Mouse (Mus musculus) midbrain, postnatal 0 days (tissue): Measurements from ENCODE around the gene Prr9. TPM values are rescaled to one million over a fixed set of nuclear protein-coding genes. Genes with fewer than 3 reads are reported as not detected.

Source experiments
- ATAC-seq: fragments of 200-750 bp; cut with Nextera tagmentation; 2 replicates; pipeline ENCODE4 v1.8.0; 2017; ENCODE audit warnings: moderate number of reproducible peaks, mild to moderate bottlenecking, moderate TSS enrichment, moderate library complexity; ENCODE audit not compliant: low FRiP score
- DNase-seq: peaks from one replicate; pipeline ENCODE4 v3.0.0-alpha.2; 2015; ENCODE audit warnings: low spot score
- H3K27ac ChIP-seq: fragments of 300-500 bp; sonication (generic); 2 replicates; pipeline ENCODE4 v1.5.1; 2014; ENCODE audit warnings: low read depth, mild to moderate bottlenecking, low read length, mixed read lengths
- H3K27me3 ChIP-seq: fragments of 300-500 bp; sonication (generic); 2 replicates; pipeline ENCODE4 v1.6.1; 2014; ENCODE audit warnings: low read length, control low read depth, mixed read lengths; ENCODE audit not compliant: insufficient read depth
- H3K36me3 ChIP-seq: fragments of 300-500 bp; sonication (generic); 2 replicates; pipeline ENCODE4 v1.6.1; 2014; ENCODE audit warnings: low read length, control low read depth, mixed read lengths; ENCODE audit not compliant: insufficient read depth
- H3K4me1 ChIP-seq: fragments of 300-500 bp; sonication (generic); 2 replicates; pipeline ENCODE4 v1.6.1; 2014; ENCODE audit warnings: mild to moderate bottlenecking, control low read depth, antibody characterized with exemption, low read length, mixed read lengths; ENCODE audit not compliant: insufficient read depth
- H3K4me2 ChIP-seq: fragments of 300-500 bp; sonication (generic); 2 replicates; pipeline ENCODE4 v1.6.1; 2014; ENCODE audit warnings: low read depth, mild to moderate bottlenecking, low read length, mixed read lengths; ENCODE audit not compliant: poor library complexity, severe bottlenecking
- H3K4me3 ChIP-seq: fragments of 300-500 bp; sonication (generic); 2 replicates; pipeline ENCODE4 v1.5.1; 2014; ENCODE audit warnings: low read depth, mild to moderate bottlenecking, low read length, moderate library complexity
- H3K9ac ChIP-seq: fragments of 300-500 bp; sonication (generic); replicated peaks from 2 replicates; pipeline ENCODE4 v1.6.1; 2014; ENCODE audit warnings: mild to moderate bottlenecking, low read length, moderate library complexity, mixed read lengths; ENCODE audit not compliant: poor library complexity, severe bottlenecking
- H3K9me3 ChIP-seq: fragments of 300-500 bp; sonication (generic); 2 replicates; pipeline ENCODE4 v1.6.1; 2016; ENCODE audit warnings: low read length, control low read depth
- CTCF ChIP-seq: IDR thresholded peaks from 2 replicates; pipeline ENCODE4 v1.5.1; 2016; ENCODE audit warnings: antibody characterized with exemption, mild to moderate bottlenecking
- WGBS: fragments of 180-500 bp; shearing (Covaris S2); extraction: QIAGEN DNeasy Blood & Tissue Kit; methylation state at CpG from one replicate; pipeline ENCODE4 v1.1.7; 2014; 5-methylcytosine and 5-hydroxymethylcytosine counted together
- polyA plus RNA-seq: library from polyadenylated mRNA; unstranded; fragments of >200 nt; fragmentation: Nextera tagmentation; extraction: Ambion mirVana; gene quantifications from 2 replicates; pipeline ENCODE4 v1.2.1, GENCODE M21; 2015
- total RNA-seq: library from RNA; depleted of rRNA; stranded (reverse); fragments of >200 nt; gene quantifications from 2 replicates; pipeline ENCODE4 v1.2.3, GENCODE M21; 2014; rRNA removed

The Prr9 gene
- total and polyA plus RNA-seq, 2 experiments from 2014 or later, result 0.33 TPM; not detected in 1

GRCm38 (mm10) chr3:92083042-92083441, 40.7 kb downstream of the Prr9 start, which contains the start of gene Lor:
Gene Lor (minus strand): TSS chr3:92083142.
- Histone ChIP-seq H3K4me2 (peak within 1 kb of the TSS; percentile 62), H3K27ac (peak within 1 kb of the TSS; percentile 97), H3K9me3 (no peaks in the 10 kb centered on the region), H3K4me1 (0 out of 2 replicates have a peak, but pooled peaks cover 6% of the 10 kb centered on the region), H3K4me3 (peak within 1 kb of the TSS; percentile 77), H3K27me3 (no peaks in the 10 kb centered on the region; the same call in 1 of the 2 replicates), H3K36me3 (no peaks in the 10 kb centered on the region), H3K9ac (peak within 1 kb of the TSS; percentile 88)
- WGBS, result 96% methylated on average over 2 of the region's 2 CpGs
- TF ChIP-seq CTCF, result no peak
- ATAC-seq (no peak), DNase-seq (no peak)

GRCm38 (mm10) chr3:92081285-92081931, 42.3 kb downstream of the Prr9 start:
- Histone ChIP-seq H3K4me1 (0 out of 2 replicates have a peak, but pooled peaks cover 6% of the 10 kb centered on the region), H3K36me3 (no peaks in the 10 kb centered on the region), H3K9ac (peak overlapping the region; percentile 88), H3K27me3 (no peaks in the 10 kb centered on the region; the same call in 1 of the 2 replicates), H3K27ac (peak overlapping the region; percentile 97), H3K4me3 (peak overlapping the region; percentile 77), H3K4me2 (peak overlapping the region; percentile 62), H3K9me3 (no peaks in the 10 kb centered on the region)
- DNase-seq (peak; percentile 56), ATAC-seq (peak; percentile 74)
- WGBS, result under 1% methylated on average over 47 of the region's 76 CpGs
- TF ChIP-seq CTCF, result no peak

GRCm38 (mm10) chr3:92080462-92081284, 43.1 kb downstream of the Prr9 start:
- Histone ChIP-seq H3K27me3 (no peaks in the 10 kb centered on the region; the same call in 1 of the 2 replicates), H3K9ac (peak overlapping the region; percentile 88), H3K4me3 (peak overlapping the region; percentile 77), H3K4me1 (0 out of 2 replicates have a peak, but pooled peaks cover 6% of the 10 kb centered on the region), H3K9me3 (no peaks in the 10 kb centered on the region), H3K27ac (peak overlapping the region; percentile 97), H3K4me2 (peak overlapping the region; percentile 62), H3K36me3 (no peaks in the 10 kb centered on the region)
- peak; percentile 68 for DNase-seq
- under 1% methylated on average over 57 of the region's 82 CpGs for WGBS
- peak; percentile 90 for ATAC-seq
- peak; percentile 53 for TF ChIP-seq CTCF

Other genes starting within 250 kb of the Prr9 start
- not detected in 2 replicates for gene Pglyrp3, start 109.4 kb downstream of the Prr9 start, total RNA-seq
- gene Pglyrp3, start 109.4 kb downstream of the Prr9 start, polyA plus RNA-seq, result not detected in 2 replicates
- 4.4 and 4.6 TPM in 2 replicates for gene Lor, start 40.8 kb downstream of the Prr9 start, total RNA-seq
- 11.3 and 13.2 TPM in 2 replicates for gene Lor, start 40.8 kb downstream of the Prr9 start, polyA plus RNA-seq
- not detected in 2 replicates for gene Lelp1, start 18.8 kb upstream of the Prr9 start, total RNA-seq
- not detected in 2 replicates for gene Lelp1, start 18.8 kb upstream of the Prr9 start, polyA plus RNA-seq
- not detected in 2 replicates for gene Sprr2a1, start 91.9 kb upstream of the Prr9 start, total RNA-seq
- not detected in 2 replicates for gene Sprr2a1, start 91.9 kb upstream of the Prr9 start, polyA plus RNA-seq
- gene Sprr2a2, start 92.0 kb upstream of the Prr9 start, total RNA-seq, result 0.55 TPM in 1 of 2 replicates, not detected in the other
- not detected in 2 replicates for gene Sprr2a2, start 92.0 kb upstream of the Prr9 start, polyA plus RNA-seq
- gene Sprr2a3, start 161.5 kb upstream of the Prr9 start, total RNA-seq, result not detected in 2 replicates
- gene Sprr2a3, start 161.5 kb upstream of the Prr9 start, polyA plus RNA-seq, result not detected in 2 replicates
- not detected in 2 replicates for gene Sprr2b, start 192.7 kb upstream of the Prr9 start, total RNA-seq
- not detected in 2 replicates for gene Sprr2b, start 192.7 kb upstream of the Prr9 start, polyA plus RNA-seq
- not detected in 2 replicates for gene Sprr2d, start 215.2 kb upstream of the Prr9 start, total RNA-seq
- gene Sprr2d, start 215.2 kb upstream of the Prr9 start, polyA plus RNA-seq, result not detected in 2 replicates
- gene Sprr2e, start 228.2 kb upstream of the Prr9 start, total RNA-seq, result not detected in 2 replicates
- gene Sprr2e, start 228.2 kb upstream of the Prr9 start, polyA plus RNA-seq, result not detected in 2 replicates
- not detected in 2 replicates for gene Sprr2f, start 241.2 kb upstream of the Prr9 start, total RNA-seq
- not detected in 2 replicates for gene Sprr2f, start 241.2 kb upstream of the Prr9 start, polyA plus RNA-seq